Mouse (Mus musculus) kidney, adult 18-20 months (tissue): Measurements from ENCODE around the gene Prkd1.
"Not testable (repeated sequence)": the region's sequence is repeated elsewhere in the genome, so short reads cannot be mapped to it uniquely, and the experiment has no call there.

ENCODE experiments used
- DNase-seq: peaks from one replicate; pipeline ENCODE4 v3.0.0; 2021

Gene Prkd1

DNA sequence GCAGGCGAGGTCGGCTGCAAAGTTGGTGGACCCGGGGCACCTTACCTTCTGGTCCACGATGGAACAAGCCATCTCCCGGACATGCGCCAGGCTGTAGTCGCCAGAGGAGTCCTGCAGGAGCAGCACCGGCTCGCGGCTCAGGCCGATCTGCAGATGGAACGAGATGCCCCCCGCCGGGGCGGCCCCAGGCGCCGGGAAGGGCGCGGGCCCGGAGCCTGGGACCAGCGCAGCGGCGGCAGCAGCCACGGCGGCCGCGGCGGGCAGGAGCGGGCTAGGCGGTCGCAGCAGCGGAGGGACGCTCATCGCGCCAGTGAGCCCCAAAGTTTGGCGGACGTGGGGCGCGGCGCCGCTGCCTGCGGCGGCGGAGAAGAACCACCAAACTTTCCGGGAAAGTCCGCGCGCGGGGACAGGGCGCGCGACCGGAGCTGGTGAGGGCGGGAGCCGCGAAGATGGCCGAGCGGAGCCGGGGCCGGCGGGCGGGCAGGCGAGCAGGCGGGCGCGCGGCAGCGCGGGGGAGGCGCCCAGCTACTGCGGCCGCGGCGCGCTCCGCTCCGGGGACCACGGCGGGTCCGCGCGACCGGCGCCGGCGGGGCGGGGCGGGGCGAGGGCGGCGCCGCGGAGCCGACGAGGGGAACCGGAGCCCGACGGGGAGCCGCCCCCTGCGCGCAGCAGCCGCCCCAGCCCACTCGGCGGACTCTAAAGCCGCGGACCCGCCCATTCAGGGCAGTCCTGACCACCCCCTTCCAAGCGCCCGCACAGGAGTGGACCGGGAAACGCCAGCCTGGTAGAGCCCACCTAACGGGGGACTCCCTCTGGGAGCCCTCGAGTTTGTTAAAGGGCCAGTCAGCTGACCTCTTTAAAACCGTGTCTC is at the start of gene Prkd1:
Gene Prkd1, minus strand, starts transcription at position 428 of the 871 bp plus-strand sequence.
- DNase-seq, result peak; percentile 70

DNA sequence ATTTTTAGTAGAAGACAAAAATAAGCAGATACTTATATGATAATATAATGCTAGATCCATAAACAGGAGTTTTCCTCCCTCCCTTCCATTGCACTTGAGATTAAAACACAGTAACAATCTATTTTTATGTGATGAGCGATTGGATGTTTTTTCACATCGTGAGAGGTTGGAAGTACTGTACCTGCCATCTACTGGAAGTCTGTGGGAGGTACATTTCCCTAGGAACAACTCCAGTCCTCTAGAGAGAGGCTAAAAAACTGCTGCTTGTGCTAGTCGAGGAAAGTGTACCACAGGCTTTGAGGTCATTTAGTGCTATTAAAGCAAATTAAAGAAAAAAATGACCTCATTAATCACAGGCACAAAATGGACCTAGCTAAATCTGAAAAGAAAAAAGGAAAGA is 48.6 kb upstream of the Prkd1 start:
- no peak for DNase-seq

DNA sequence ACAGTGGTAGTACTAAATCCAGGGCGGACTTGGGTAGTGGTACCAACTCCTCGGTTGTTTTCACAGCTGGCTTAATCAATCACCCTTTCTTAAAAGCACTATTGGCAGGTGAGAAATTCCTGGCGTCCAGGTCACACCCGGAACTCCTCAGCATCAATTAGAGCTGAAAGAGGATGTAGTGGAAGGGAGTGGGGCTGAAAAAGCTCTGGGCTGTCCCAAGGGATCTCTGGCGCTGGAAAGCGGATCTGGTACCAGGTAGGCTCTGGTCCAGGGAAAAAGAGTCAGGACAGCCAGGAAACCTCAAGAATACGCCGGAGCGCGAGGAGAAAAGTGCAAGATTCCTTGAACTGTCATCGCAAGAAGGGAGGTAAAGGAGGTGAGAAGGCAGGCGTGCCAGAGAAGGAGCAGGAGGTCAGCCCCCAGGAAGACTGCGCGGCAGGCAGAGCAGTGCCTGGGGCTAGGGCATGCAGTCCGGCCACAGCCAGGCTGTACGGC is 675 bp downstream of the Prkd1 start:
- no peak for DNase-seq

DNA sequence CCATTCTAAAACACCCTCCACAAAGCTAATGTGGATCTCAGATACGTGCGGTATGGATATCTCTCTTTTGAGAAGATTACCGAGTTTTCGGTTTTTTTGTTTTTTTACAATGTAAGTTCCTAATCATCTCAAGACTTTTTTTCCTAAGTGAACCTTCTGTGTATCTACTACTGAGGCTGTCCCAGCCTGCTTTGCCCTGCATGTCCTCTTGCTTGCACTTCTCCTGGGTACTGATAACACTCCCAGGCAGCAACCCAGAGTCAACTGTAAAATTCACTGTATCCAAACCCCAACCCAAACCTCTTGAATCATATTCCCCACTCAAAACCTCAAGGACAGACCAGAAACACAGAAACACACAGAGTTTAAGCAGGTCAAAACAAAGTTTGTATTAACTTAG is 2.0 kb downstream of the Prkd1 start:
- no peak for DNase-seq

DNA sequence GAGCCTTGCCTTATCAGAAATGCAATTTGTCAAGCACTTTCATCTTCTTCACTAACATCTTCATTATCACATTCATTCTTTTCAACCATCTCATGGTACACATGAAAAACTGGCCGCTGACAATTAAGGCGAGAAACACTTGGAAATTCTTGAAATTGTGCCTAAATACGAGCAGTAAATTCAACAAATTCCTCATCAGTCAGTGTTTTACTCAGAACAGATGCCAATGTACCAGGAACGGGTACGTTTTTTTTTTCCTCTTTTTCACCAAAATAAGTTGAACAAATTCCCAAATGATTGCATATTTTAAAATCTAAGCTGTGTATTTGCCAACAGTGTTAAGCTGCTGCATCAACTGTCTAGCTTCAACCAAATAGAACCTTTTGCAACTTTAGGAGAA is 6.2 kb downstream of the Prkd1 start:
- no peak for DNase-seq

DNA sequence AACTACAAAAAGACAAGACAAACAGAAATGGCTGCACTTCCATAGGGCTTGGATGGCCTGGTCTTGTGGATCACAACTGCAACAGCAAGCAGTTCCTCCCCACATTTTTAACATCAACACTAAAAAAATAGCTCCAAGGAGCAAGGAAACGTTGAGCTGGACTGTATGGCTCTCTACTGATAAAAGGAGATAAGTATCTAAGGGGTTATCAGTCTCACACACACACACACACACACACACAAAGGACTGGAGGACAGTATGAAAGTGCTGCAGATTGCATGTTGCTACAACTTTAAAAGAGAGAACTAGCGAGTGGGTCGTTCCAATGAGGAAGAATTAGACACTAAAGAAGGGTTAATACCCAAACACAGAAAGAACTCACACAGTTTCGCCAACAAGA is 8.7 kb downstream of the Prkd1 start:
- no peak for DNase-seq

DNA sequence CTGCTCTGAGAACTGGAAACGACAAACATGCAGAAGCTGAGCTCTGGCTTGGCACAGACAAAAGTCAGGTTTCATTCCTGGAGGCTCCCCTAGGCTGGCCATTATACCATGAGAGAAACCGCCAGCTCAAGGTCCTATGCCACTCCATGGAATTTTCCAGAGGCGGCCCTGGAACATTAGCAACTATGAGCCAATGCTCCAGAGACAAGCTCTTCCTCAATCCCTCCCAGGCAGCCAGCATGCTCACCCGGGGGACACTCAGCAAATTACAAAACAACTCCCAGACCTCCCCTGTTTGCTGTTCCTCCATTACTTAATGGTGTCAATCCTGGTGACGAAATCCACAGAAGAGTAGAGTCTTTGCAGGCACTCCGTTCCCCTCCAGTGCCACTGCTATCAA is 14.5 kb downstream of the Prkd1 start:
- DNase-seq, result peak; percentile 8

DNA sequence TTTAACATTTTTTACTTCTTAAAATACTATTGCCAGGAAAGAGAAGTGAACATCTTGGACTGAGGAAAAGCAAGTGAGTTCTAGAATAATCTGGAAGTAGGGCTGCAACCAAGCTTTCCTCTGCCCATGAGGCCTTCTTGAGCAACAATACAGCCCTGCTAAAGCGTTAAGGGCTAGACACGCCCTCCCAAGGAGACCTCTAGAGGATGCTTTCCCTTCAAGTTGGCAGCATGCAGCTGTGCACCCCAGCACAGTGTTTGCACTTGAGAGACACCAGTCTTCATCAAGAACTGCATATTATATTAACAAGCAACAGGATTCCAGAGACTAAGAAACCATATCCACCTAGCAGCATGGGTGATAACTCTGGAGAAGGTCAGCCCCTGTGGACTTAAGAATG is 22.8 kb downstream of the Prkd1 start:
- not testable (repeated sequence) for DNase-seq

DNA sequence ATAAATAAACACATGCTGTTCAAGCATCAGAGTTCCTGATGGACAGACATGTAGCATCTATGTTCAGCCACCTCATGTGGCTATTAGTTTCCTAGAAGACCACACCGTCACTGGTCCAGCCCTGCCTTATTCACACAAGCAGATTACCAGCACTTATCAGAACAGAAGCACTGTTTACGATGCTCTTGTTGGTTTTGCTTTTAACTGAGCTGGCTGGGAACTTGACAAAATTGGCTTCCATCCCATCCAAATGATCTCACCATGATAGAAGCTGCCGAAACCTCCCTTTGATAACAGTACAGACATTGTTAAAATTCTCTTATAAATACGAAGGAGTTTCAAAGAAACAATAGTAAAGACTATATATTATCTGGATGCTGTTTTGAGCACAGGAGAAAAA is 24.7 kb downstream of the Prkd1 start:
- DNase-seq, result no peak

DNA sequence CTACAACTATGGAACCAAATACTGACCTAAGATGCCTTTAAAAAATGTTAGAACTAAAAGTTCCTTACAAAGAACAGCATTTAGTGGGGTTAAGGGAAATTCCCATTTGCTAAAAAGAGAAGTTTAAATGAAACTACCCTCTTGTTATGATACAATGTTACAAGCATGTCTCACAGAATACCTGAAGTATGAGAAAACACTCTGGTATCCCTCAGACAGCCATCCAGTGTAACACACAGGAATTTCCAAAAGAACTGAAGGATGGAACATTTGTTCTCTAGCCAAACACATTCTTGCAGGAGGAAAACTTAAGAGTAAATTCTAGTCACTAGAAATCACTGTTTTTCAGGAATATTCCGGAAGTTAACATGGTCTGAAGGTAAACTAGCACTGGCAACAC is 33.0 kb downstream of the Prkd1 start:
- no peak for DNase-seq

DNA sequence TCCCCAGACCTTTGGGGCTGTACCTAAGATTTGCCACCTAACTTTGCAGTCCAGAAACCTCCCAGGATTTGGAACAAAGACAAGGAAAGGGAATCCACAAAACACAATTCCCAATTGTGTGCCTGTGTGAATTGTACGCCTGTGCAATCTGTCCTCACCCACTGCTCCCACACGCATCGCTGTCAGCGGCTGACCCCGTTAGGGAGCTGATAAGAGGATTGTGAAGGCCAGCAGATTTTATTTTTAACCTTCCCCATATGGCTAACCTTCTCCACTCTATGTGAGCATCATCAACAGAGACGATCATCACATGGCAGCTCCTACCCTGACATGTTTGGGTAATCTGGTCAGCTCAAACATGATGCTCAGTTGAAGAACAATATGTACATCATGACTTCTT is 34.6 kb downstream of the Prkd1 start:
- DNase-seq, result no peak

DNA sequence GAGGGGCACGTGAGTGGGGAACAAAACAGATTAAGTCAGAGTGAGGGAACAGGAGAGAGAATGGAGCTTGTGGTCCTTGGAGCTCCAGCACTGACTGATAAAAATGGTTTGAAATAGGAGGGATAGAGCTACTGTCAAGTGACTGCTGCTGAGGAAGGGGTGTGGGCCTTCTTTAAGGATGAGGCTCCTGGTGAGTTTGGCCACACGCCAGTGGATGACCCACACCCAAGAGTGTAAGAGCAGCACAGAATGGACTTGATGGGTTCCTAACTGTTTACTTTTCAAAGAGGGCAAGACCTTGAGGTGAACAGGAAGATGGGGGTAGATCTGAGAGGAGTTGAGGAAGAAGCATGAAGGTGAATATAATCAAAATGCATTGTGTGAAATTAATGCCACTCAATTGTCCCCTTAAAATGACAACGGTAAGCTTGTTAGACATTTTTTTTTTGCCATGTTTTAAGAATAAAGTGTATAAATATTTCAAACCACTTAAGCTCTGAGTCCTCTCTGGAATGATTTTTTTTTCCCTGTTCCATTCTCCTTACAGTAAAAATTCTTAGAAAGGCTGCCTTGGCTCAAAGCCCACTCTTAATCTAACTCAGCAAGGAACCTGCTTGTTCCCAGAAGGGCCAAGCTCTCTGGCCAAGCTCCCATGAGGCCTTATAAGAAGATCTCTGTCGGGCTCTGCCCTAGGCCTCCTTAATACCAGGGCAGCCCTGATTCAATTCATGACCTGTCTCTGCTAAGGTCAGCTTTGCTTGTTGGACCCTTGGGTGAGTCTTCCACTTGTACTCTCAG is 42.0 kb downstream of the Prkd1 start:
- no peak for DNase-seq

DNA sequence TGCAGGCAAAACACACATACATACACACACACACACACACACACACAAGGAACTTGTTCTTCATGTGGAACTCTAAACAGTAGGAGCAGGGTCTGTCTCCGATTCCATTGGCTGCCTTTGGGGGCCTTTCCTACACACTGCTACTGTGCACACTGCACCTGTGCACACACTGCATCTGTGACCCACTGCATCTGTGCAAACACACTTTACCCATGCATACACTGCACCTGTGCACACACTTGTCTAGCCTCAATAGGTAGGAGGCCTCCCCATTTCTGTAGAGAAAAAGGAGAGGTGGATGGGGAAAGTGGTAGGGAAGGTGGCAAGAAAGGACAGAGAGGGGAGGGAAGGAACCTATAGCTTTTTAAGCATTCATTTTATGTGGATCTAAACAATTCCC is 49.5 kb downstream of the Prkd1 start:
- no peak for DNase-seq

DNA sequence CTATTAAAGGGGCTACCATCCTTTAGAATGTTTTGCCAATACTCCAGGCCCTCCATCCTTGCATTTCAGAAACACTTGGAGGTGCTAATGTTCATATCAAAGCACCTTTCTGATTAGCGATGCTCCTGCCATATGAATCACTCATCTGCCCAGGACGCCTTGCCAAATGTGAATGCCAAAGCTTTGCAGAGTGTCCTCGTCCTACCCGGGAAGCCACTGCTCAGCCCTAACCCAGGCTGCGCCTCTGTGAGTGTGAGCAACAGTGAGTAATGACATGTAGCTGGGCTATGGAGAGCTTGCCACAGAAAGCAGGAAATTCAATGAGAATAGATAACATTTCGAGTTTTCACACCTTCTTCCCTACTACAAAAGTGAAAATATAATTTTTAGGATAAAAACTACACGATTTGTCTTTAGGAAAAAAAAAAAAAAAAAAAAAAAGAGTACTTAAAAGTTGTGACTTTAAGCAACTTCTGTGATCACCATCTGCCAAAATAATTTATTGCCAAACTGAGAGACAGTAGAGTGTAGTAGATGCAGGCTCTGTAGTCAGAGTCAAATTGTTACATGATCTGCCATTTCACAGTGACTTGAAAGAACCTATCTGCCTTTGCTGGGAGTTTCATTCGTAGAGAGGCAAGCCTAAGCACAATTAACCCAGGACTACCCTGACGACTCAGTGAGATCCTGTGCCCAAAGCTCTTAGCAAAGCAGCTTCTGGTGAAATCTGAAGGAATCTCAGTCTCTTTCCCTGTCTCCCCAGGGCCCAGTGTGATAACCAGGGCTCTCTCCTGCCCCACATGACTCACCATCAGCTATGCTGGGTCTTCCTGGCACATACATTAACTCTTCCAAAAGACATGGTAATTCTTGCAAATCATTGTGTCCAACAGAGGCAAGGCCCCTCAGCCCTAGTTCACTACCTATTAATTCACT is 50.6 kb downstream of the Prkd1 start:
- DNase-seq, result no peak

DNA sequence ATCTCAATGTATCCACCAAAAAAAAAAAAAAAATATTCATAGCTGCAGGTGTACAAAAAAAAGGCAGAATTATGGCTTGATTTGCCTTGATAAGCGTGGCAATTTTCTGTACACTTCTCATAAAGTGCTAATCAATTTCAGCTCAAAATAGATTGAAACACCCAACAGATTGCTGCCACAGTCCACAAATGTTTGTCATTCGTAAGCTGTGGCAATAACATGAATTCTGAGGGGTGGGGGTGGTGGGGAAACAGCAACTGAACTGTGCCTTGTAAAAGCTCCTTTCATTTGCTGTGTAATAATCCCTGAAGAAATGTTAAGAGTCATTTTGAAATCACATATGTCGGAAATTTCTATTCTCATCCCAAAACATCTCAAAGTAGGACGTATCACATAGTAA is 51.4 kb downstream of the Prkd1 start:
- DNase-seq, result no peak

DNA sequence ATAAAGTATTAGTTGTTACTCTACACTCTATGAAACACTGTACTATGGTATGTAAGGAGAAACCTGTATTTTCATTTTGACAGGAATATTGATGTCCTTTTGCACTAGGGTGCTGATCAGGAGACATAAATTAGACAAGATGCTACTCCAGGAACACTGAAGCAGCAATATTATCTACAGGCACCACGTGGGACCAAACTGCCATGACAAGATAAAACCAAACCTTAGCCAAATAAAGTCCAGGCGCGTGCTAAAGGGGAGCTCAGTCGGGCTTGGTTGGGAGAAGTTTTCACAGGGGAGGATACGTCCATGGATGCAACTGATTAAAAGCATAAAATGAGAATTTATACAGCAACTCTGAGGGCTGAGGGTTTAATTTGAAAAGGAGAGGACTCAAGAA is 53.1 kb downstream of the Prkd1 start:
- DNase-seq, result no peak

DNA sequence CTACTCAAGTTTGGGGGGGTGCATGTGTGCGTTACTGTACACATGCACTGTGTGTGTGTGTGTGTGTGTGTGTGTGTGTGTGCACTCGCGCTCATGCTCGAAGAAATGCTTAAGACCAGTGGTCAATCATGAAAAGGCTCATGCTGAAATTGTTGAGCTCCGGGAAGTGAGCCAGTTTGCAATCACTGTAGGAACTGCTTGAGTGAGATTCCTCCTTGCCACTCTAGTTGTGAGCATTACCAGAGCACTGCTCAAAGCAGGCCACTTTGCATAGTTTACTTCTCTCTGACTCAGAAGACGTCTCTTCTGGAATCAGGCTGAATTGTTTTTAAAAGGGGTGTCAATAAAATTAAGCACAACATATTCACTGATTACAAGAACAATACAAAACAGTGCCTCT is 54.4 kb downstream of the Prkd1 start:
- DNase-seq, result no peak

DNA sequence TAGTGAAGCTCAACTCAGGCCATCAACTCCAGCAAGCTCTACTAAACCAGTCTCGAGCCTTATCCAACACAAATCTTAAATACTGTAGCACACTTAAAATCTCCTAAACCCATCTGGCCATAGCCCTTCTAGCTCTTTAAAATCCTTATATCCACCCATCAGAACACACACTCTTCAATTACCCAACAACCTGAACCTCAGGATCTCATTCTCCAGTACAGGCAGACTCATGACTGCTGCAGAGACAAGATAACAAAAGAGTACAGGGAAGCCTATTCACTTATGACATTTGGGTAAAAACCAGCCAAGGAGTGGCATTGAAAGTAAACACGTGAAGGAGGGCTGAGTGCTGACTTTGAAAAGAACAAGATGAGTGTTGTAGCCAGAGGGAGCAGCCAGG is 55.4 kb downstream of the Prkd1 start:
- DNase-seq, result no peak

DNA sequence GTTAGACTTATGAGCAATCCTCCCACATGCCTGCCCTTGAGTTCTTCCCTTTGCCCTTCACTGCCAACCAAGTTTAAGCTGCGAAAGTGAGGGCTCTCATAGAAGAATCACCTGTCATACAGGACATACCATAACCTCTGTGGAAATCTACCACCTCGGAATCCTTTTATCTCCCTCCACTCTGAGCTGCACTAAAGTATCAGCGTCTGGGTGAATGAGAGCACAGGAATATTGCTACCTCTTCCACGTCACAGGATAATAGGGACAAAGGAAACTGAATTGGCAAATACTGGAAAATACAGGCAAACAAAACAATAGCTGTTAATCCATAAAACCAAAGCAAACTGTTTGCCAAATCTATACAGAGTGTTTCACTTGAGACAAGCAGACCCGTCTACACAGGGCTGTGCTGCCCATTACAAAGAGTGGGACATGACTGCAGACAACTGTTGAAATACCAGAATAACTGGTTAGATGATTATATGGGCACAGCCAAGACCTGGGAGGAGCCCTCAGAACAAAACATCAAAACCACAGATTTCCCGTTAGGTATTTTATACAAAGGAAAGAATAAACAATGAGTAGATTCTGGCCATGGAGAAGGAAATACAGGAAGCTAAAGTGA is 60.6 kb downstream of the Prkd1 start:
- DNase-seq, result no peak

DNA sequence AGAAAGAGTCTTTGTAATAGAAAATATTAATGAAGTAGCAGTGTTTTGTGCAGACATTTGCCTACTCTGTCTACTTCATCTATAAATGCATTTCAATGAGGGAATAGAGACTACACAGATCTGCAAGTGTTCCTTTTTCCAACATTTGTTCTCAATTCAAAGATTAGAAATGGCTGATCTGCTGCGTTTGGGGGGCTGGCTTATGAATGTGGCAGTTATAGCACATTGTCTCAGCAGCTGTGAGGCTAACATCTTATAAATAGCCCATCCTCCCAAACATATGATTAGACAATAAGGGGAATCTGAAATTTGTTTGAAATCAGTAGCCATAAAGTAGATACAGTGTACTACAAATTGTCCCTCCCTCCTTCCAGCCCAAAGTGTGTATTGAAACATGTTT is 83.7 kb downstream of the Prkd1 start:
- DNase-seq, result no peak

DNA sequence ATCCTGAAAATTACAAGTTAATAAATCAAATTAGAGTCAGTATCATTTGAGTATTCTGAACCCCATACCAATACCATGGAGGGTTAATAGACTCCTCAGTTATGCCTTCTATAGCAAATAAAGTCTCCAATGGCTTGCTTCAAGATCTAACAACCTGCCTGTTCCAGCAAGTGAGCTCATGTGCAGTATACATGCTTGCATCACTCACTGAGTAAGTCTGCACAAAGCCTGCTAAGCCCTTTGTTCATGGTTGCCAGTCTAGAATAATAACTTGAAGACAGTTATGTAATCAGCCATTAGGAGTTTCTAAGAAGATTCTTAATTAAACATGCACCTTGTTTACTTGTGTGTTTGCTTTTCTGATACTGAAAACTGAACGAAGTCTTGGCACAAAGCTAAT is 88.4 kb downstream of the Prkd1 start:
- DNase-seq, result no peak

DNA sequence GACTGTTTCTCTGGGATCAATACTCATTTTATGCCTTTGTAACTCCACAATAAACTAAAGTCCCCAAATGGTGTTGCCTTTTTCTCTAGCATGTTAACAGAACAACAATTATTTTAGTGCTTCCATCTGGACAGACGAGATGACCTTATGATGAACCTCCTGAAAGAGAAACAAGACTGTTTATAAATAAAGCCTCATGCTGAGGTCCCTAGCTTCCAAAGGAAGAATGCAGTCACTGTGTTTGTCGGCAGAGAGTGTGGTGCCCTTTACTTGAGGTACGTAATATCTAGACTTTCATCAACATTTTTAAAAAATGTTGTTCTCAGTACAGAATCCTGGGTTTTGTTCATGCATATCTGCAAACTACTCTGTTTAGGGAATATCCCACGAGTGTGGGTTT is 90.7 kb downstream of the Prkd1 start:
- no peak for DNase-seq

DNA sequence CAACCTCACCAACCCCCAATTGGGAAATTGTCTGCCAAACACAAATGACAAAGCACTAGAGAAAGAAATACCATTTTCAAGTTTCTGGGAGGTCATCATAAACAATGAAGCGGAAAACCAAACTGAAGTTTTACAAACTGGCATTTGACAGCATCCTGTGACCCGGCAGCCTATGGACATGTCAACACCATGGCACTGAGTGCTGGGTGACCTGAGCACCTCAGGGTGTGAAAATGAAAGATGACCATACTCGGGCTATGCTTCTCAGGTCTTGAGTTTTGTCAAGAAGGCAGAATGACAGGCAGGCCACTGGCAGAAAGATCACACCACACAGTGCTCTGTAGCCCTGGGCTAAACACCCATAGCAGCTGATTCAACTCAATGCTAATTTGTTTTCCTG is 94.7 kb downstream of the Prkd1 start:
- no peak for DNase-seq
